Mouse (Mus musculus) liver, embryonic 11.5 days (tissue): ENCODE measurements around the gene Per3. TPM values are rescaled to one million over a fixed set of nuclear protein-coding genes. Genes with fewer than 3 reads are reported as not detected.
A peak's percentile ranks its signal among the peaks of the same experiment; 100 is the strongest.

Source experiments
- ATAC-seq: fragments of 200-750 bp; cut with Nextera tagmentation; replicated peaks from 2 replicates; pipeline ENCODE4 v1.8.0; 2017; ENCODE audit warnings: moderate number of reproducible peaks, mild to moderate bottlenecking, moderate TSS enrichment, moderate library complexity; ENCODE audit not compliant: low FRiP score
- DNase-seq: peaks from one replicate; pipeline ENCODE4 v3.0.0-alpha.2; 2017; ENCODE audit warnings: low spot score
- H3K27ac ChIP-seq: fragments of 300-500 bp; sonication (generic); 2 replicates; pipeline ENCODE4 v1.5.1; 2014; ENCODE audit warnings: mild to moderate bottlenecking, low read depth, low read length, control low read depth
- H3K27me3 ChIP-seq: fragments of 300-500 bp; sonication (generic); replicated peaks from 2 replicates; pipeline ENCODE4 v1.6.1; 2014; ENCODE audit warnings: low read length, mixed read lengths; ENCODE audit not compliant: control insufficient read depth, insufficient read depth
- H3K36me3 ChIP-seq: fragments of 300-500 bp; sonication (generic); 2 replicates; pipeline ENCODE4 v1.6.1; 2014; ENCODE audit warnings: mild to moderate bottlenecking, low read length, moderate library complexity, mixed read lengths; ENCODE audit not compliant: control insufficient read depth, insufficient read depth
- H3K4me1 ChIP-seq: fragments of 300-500 bp; sonication (generic); replicated peaks from 2 replicates; pipeline ENCODE4 v1.6.1; 2014; ENCODE audit warnings: low read length, mixed read lengths; ENCODE audit not compliant: control insufficient read depth, insufficient read depth
- H3K4me2 ChIP-seq: fragments of 300-500 bp; sonication (generic); 2 replicates; pipeline ENCODE4 v1.6.1; 2014; ENCODE audit warnings: mild to moderate bottlenecking, control low read depth, moderate library complexity
- H3K4me3 ChIP-seq: fragments of 300-500 bp; sonication (generic); 2 replicates; pipeline ENCODE4 v1.5.1; 2014; ENCODE audit warnings: low read depth, low read length, control low read depth
- H3K9ac ChIP-seq: fragments of 300-500 bp; sonication (generic); 2 replicates; pipeline ENCODE4 v1.6.1; 2014; ENCODE audit warnings: low read depth, low read length, control low read depth
- H3K9me3 ChIP-seq: fragments of 300-500 bp; sonication (generic); 2 replicates; pipeline ENCODE4 v1.6.1; 2016; ENCODE audit warnings: low read length, inconsistent platforms, mixed read lengths; ENCODE audit not compliant: control insufficient read depth
- WGBS: fragments of 180-500 bp; shearing (Covaris S2); extraction: QIAGEN DNeasy Blood & Tissue Kit; methylation state at CpG from one replicate; pipeline ENCODE4 v1.1.7; 2014; 5-methylcytosine and 5-hydroxymethylcytosine counted together
- polyA plus RNA-seq: library from polyadenylated mRNA; unstranded; fragments of >200 nt; fragmentation: Nextera tagmentation; extraction: Ambion mirVana; gene quantifications from 2 replicates; pipeline ENCODE4 v1.2.1, GENCODE M21; 2014

Gene Per3
- polyA plus RNA-seq, 1 experiment from 2014 or later = 7.7 TPM

DNA sequence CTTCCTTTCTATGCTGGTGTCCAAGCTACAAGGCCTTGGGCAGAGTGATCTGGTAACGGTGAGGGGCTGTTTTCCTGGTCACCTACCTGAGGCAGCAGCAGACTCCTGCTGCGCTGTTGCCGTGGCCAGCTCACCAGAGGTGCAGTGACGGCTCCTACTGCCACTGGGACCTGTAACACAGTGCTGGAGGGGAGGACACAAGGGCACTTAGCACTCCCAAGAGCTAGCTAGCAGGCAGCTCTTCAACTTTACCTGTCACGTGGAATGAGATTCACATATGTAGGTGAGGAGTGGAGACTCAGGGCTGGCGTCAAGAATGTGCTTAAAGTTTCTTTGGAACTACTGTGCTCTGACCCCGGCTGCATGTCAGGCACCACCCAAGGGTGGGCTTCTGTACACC is 34.1 kb downstream of the Per3 start:
- Histone ChIP-seq H3K27me3 (no peaks in the 10 kb centered on the region), H3K9me3 (no peaks in the 10 kb centered on the region), H3K27ac (no peak overlapping the region), H3K4me1 (no peaks in the 10 kb centered on the region), H3K36me3 (peaks cover 3% of the 10 kb centered on the region; the same call in 1 of the 2 replicates), H3K4me3 (no peak overlapping the region), H3K4me2 (no peak overlapping the region), H3K9ac (no peak overlapping the region)
- ATAC-seq (no peak), DNase-seq (no peak)
- 89% methylated on average over 7 of the region's 7 CpGs for WGBS

DNA sequence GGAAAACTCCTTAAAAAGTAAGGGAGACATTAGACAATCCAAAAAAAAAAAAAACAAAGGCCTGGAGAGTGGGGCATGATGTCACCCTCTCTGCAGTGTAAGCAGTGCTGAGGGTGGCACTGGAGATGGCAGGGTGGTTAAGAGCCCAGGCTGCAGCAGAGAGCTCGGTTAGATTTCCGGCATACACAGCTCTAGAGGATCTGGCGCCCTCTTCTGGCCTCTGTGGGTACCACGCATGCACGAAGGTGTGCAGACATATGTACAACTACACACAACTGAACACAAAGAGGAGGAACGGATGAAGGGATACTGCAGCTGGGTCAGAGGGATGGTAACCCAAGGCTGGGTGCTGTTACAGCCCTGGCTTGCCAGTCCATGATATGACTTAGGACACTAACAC is 37.5 kb downstream of the Per3 start:
- no peak overlapping the region for H3K9ac ChIP-seq

DNA sequence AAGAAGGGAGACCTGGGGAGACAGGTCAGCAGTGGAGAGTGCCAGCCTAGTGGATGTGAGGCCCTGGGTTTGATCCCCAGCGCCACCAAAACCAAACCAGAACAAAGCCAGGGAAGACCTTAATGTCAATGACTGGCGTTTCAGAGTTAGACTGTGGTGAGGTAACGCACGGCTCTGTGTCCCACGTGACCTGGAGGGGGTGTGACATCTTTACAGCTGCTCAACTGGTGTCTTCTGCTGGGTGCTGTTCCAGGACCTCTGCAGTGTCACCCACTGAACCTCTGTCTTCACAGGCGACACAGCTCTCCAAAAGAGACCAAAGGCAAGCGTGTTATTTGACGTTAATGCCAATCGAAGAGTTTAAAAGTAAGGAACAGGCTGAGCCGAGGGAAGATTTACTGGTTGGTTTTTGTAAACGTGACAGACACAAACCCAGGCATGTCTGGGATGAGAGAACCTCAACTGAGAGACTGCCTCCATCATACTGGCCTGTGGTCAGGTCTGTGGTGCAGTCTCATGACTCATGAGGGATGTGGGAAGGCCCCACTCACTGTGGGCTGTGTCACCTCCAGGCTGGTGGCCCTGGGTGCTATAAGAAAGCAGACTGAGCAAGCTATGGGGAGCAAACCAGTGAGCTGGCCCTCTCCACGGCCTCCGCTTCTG is 38.7 kb downstream of the Per3 start:
- WGBS = 79% methylated on average over 13 of the region's 13 CpGs
- H3K4me1 ChIP-seq = no peaks in the 10 kb centered on the region
- H3K4me3 ChIP-seq = no peak overlapping the region
- peaks cover 3% of the 10 kb centered on the region; the same call in 1 of the 2 replicates for H3K36me3 ChIP-seq
- no peaks in the 10 kb centered on the region for H3K9me3 ChIP-seq
- DNase-seq = no peak
- H3K9ac ChIP-seq = no peak overlapping the region
- no peaks in the 10 kb centered on the region for H3K27me3 ChIP-seq
- H3K4me2 ChIP-seq = no peak overlapping the region
- no peak overlapping the region for H3K27ac ChIP-seq
- no peak for ATAC-seq

More for the DNA sequence above, 37.5 kb downstream of the Per3 start:
- DNase-seq (peak; percentile 53), ATAC-seq (no peak)
- H3K36me3 ChIP-seq = peaks cover 3% of the 10 kb centered on the region; the same call in 1 of the 2 replicates
- no peak overlapping the region for H3K4me3 ChIP-seq
- H3K4me1 ChIP-seq = no peaks in the 10 kb centered on the region
- no peak overlapping the region for H3K4me2 ChIP-seq
- 57% methylated on average over 6 of the region's 6 CpGs for WGBS
- no peaks in the 10 kb centered on the region for H3K27me3 ChIP-seq
- no peaks in the 10 kb centered on the region for H3K9me3 ChIP-seq
- no peak overlapping the region for H3K27ac ChIP-seq

DNA sequence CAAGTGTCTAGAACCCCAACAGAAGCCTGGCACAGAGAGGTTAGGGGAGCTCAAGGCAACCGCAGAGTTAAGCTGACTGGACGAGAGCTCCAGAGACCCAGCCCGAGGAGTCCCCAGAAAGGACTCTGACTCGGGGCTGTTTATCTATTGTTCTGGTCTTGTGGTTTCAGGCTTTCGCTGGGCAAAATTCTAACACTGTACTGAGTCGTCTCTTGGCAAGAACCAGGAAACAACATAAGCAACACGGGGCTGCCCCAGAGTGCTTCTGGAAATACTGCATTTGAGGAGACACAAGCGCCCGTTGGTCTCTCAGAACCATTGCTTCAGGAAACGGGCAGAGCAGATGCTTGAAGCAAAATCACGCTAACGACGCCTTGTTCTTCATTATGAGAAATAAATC is 43.1 kb downstream of the Per3 start:
- ATAC-seq (no peak), DNase-seq (no peak)
- WGBS = 49% methylated on average over 13 of the region's 13 CpGs
- H3K4me1 ChIP-seq = no peaks in the 10 kb centered on the region
- no peak overlapping the region for H3K9ac ChIP-seq
- no peak overlapping the region for H3K4me2 ChIP-seq
- no peaks in the 10 kb centered on the region for H3K9me3 ChIP-seq
- H3K27ac ChIP-seq = no peak overlapping the region
- no peak overlapping the region for H3K4me3 ChIP-seq
- no peaks in the 10 kb centered on the region for H3K27me3 ChIP-seq
- H3K36me3 ChIP-seq = no peaks in the 10 kb centered on the region

DNA sequence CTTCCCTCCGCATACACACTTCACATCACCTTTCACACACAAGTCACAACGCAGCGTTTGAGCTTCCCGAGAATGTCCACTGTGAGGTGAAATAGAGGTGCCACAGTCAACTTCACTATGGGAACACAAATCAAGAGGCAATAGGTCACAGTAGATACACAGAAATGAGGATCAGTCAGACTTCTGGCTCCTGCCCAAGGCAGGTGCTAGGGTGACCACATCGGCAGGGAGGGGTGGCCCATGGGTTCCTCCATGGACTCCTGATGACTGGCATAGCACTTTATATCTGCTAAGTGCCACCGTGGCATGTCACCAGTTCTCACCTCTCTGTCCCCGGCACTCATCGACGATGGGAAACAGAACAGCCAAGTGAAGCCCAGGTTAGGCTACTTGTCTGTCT is 45.8 kb downstream of the Per3 start:
- DNase-seq (no peak), ATAC-seq (no peak)
- Histone ChIP-seq H3K4me2 (no peak overlapping the region), H3K27ac (no peak overlapping the region), H3K36me3 (no peaks in the 10 kb centered on the region), H3K27me3 (no peaks in the 10 kb centered on the region), H3K4me1 (no peaks in the 10 kb centered on the region), H3K9ac (no peak overlapping the region), H3K4me3 (no peak overlapping the region), H3K9me3 (no peaks in the 10 kb centered on the region)
- 85% methylated on average over 9 of the region's 9 CpGs for WGBS

DNA sequence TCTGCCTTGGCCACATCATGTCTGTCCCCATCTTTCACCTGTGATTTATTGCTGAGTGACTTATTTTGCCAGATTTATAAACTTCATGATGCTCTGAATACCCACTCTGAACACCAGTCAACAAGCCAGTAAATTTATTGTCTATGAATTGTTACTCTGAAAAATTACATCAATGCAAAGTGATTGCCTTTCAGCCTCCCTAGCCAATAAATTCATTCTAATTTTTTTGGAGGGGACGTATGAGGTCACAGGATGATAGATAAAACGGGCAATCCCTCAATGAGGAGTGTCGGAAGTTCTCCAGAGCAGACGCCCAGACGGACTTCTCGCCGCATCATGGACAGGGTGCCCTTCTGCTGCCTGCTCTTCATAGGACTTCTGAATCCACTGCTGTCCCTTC is 47.7 kb downstream of the Per3 start, which contains the start of gene Uts2:
Gene Uts2 (plus strand): TSS at position 301 of the 400 bp plus-strand sequence.
- no peaks in the 10 kb centered on the region for H3K4me1 ChIP-seq
- DNase-seq (no peak), ATAC-seq (no peak)
- H3K27me3 ChIP-seq = no peaks in the 10 kb centered on the region
- H3K4me2 ChIP-seq = no peak within 1 kb of the TSS
- no peak within 1 kb of the TSS for H3K4me3 ChIP-seq
- H3K27ac ChIP-seq = no peak within 1 kb of the TSS
- WGBS = 81% methylated on average over 7 of the region's 7 CpGs
- H3K9ac ChIP-seq = no peak within 1 kb of the TSS
- no peaks in the 10 kb centered on the region for H3K36me3 ChIP-seq
- no peaks in the 10 kb centered on the region for H3K9me3 ChIP-seq

DNA sequence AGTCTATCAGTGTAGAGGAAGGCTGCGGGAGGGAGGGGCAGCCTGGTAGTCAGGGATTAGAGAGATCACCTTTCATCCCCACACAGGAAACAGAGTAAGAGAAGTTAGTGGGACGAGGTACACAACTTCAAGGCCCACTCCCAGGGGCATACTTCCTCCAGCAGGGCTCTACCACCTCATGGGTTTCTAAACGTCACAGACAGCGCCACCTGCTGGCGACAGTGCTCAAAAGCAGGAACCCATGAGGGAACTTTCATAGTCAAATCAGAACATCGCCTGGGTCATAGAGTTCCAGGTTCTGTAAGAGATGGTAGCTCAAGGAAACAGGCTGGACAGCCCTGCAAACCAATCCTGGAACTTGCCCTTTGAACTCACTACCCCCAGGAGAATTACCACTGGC is 54.3 kb downstream of the Per3 start:
- H3K4me3 ChIP-seq = no peak overlapping the region
- H3K9me3 ChIP-seq = no peaks in the 10 kb centered on the region
- H3K27me3 ChIP-seq = no peaks in the 10 kb centered on the region
- H3K9ac ChIP-seq = no peak overlapping the region
- no peaks in the 10 kb centered on the region for H3K36me3 ChIP-seq
- no peak for ATAC-seq
- no peak overlapping the region for H3K4me2 ChIP-seq
- DNase-seq = no peak
- 41% methylated on average over 6 of the region's 6 CpGs for WGBS
- H3K27ac ChIP-seq = no peak overlapping the region
- H3K4me1 ChIP-seq = no peaks in the 10 kb centered on the region

DNA sequence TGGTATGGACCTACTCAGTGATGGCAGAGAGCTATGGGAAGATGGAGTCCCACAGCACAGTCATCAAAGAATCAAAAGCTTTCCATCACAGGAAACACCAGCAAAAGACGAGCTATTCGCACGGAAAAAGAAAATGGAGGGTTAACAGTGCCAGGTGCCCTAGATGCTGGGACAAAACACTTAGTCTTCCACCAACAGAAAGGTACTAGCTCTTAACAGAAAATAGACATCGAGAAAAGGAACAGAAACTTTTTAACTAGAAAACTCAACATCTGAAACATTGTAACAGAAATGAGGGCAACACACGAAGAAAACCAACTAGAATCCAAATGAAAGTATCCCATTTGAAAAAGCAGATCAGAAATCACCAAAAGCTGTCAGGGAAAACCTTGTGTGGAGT is 64.3 kb downstream of the Per3 start:
- no peak for ATAC-seq
- Histone ChIP-seq H3K27me3 (no peaks in the 10 kb centered on the region), H3K9me3 (no peaks in the 10 kb centered on the region), H3K27ac (no peak overlapping the region), H3K9ac (no peak overlapping the region), H3K36me3 (no peaks in the 10 kb centered on the region), H3K4me1 (no peaks in the 10 kb centered on the region), H3K4me2 (no peak overlapping the region), H3K4me3 (no peak overlapping the region)
- 78% methylated on average over 5 of the region's 5 CpGs for WGBS
- DNase-seq = no peak

DNA sequence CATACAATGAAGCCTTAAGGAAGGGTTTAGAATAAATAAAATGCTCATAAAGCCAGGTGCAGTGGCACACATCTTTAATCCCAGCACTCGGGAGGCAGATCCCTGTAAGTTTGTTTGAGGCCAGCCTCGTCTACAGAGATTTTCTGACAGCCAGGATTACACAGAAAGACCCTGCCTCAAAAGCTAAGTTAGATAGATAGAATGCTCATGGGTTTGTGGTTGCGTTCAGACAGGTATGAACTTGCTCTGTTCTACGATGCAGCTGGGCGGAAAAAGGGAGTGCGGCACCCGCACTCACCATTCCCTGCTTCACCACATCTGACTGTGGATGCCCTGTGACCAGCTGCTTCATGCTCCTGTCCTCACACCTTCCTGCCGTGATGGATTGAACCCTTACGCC is 65.0 kb downstream of the Per3 start:
- Histone ChIP-seq H3K27ac (no peak overlapping the region), H3K9ac (no peak overlapping the region), H3K4me1 (no peaks in the 10 kb centered on the region), H3K9me3 (no peaks in the 10 kb centered on the region), H3K4me2 (no peak overlapping the region), H3K4me3 (no peak overlapping the region), H3K36me3 (no peaks in the 10 kb centered on the region), H3K27me3 (no peaks in the 10 kb centered on the region)
- DNase-seq (no peak), ATAC-seq (no peak)
- 73% methylated on average over 9 of the region's 9 CpGs for WGBS
